Mouse (Mus musculus) MEL (cell line): ENCODE measurements around the gene Glyatl3. TPM values are rescaled to one million over a fixed set of nuclear protein-coding genes. Genes with fewer than 3 reads are reported as not detected.

Experiments used
- DNase-seq: peaks from one replicate; pipeline ENCODE4 v3.0.0; 2011; ENCODE audit warnings: low read depth, low spot score
- H3K27ac ChIP-seq: 2 replicates; pipeline ENCODE4 v1.5.1; 2012; ENCODE audit warnings: low read depth, mild to moderate bottlenecking, control low read depth, low read length, moderate library complexity; ENCODE audit not compliant: control insufficient read depth
- H3K27me3 ChIP-seq, 2 experiments: fragments of 150-350 bp in 1 of 2; sonication (generic) in 1 of 2; 2 replicates each; pipeline ENCODE4 v1.6.1; 2012; ENCODE audit warnings: low read length in 2 of 2, mild to moderate bottlenecking in 2 of 2, improper control_type of control experiment in 1 of 2, moderate library complexity in 1 of 2; ENCODE audit not compliant: insufficient read depth in 2 of 2, control insufficient read depth in 1 of 2
- H3K36me3 ChIP-seq, 2 experiments: 2 replicates each; pipeline ENCODE4 v1.6.1; 2012 to 2014; ENCODE audit warnings: low read length in 2 of 2, improper control_type of control experiment in 1 of 2, inconsistent platforms in 1 of 2, mild to moderate bottlenecking in 1 of 2; ENCODE audit not compliant: insufficient read depth in 2 of 2, control insufficient read depth in 1 of 2
- H3K4me1 ChIP-seq, 2 experiments: fragments of 150-350 bp in 1 of 2; sonication (generic) in 1 of 2; 2 replicates each; pipeline ENCODE4 v1.6.1; 2012; ENCODE audit warnings: low read length in 2 of 2, improper control_type of control experiment in 1 of 2, mild to moderate bottlenecking in 1 of 2; ENCODE audit not compliant: insufficient read depth in 2 of 2, control insufficient read depth in 1 of 2
- H3K4me3 ChIP-seq, 2 experiments: fragments of 150-350 bp in 1 of 2; sonication (generic) in 1 of 2; 2 replicates each; pipeline ENCODE4 v1.5.1; 2012; ENCODE audit warnings: low read depth in 2 of 2, low read length in 2 of 2, mild to moderate bottlenecking in 2 of 2, moderate library complexity in 2 of 2, control low read depth in 1 of 2, improper control_type of control experiment in 1 of 2; ENCODE audit not compliant: control insufficient read depth in 1 of 2, insufficient read depth in 1 of 2
- H3K79me2 ChIP-seq: 2 replicates; pipeline ENCODE4 v1.6.1; 2012; ENCODE audit warnings: mild to moderate bottlenecking, low read length, moderate library complexity; ENCODE audit not compliant: control insufficient read depth, poor library complexity, insufficient read depth
- H3K9ac ChIP-seq: 2 replicates; pipeline ENCODE4 v1.6.1; 2012; ENCODE audit warnings: low read depth, mild to moderate bottlenecking, control low read depth, low read length, moderate library complexity; ENCODE audit not compliant: control insufficient read depth, poor library complexity, severe bottlenecking
- H3K9me3 ChIP-seq: fragments of 150-350 bp; sonication (generic); replicated peaks from 2 replicates; pipeline ENCODE4 v1.6.1; 2012; ENCODE audit warnings: mild to moderate bottlenecking, low read length, improper control_type of control experiment, moderate library complexity; ENCODE audit not compliant: insufficient read depth
- CHD2 ChIP-seq: IDR thresholded peaks from 2 replicates; pipeline ENCODE4 v1.6.1; 2011; ENCODE audit warnings: low read length, improper control_type of control experiment
- E2F4 ChIP-seq: IDR thresholded peaks from 2 replicates; pipeline ENCODE4 v1.6.1; 2011; ENCODE audit warnings: low read depth, low read length, improper control_type of control experiment, borderline replicate concordance
- GATA1 ChIP-seq: IDR thresholded peaks from 2 replicates; pipeline ENCODE4 v1.6.1; 2011; ENCODE audit warnings: low read depth, low read length, improper control_type of control experiment
- KAT2A ChIP-seq: conservative IDR thresholded peaks from 2 replicates; pipeline ENCODE4 v1.6.1; 2012; ENCODE audit warnings: low read depth, low read length, improper control_type of control experiment, inconsistent platforms
- MYB ChIP-seq: IDR thresholded peaks from 2 replicates; pipeline ENCODE4 v1.6.1; 2011; ENCODE audit warnings: mild to moderate bottlenecking, low read depth, low read length, improper control_type of control experiment
- MYC ChIP-seq: IDR thresholded peaks from 2 replicates; pipeline ENCODE4 v1.6.1; 2011; ENCODE audit warnings: low read depth, mild to moderate bottlenecking, low read length, improper control_type of control experiment, moderate library complexity
- POLR2A ChIP-seq, 2 experiments: IDR thresholded peaks; 2 replicates each; pipeline ENCODE4 v1.6.1; 2011 to 2012; ENCODE audit warnings: low read length in 2 of 2, mild to moderate bottlenecking in 2 of 2, control low read depth in 1 of 2, improper control_type of control experiment in 1 of 2, low read depth in 1 of 2, moderate library complexity in 1 of 2; ENCODE audit not compliant: control insufficient read depth in 1 of 2, insufficient read depth in 1 of 2, poor library complexity in 1 of 2
- POLR2AphosphoS2 ChIP-seq: IDR thresholded peaks from 2 replicates; pipeline ENCODE4 v1.6.1; 2011; ENCODE audit warnings: low read length, improper control_type of control experiment
- RAD21 ChIP-seq: IDR thresholded peaks from 2 replicates; pipeline ENCODE4 v1.6.1; 2011; ENCODE audit warnings: mild to moderate bottlenecking, low read depth, low read length, improper control_type of control experiment
- SIN3A ChIP-seq: IDR thresholded peaks from 2 replicates; pipeline ENCODE4 v1.6.1; 2012; ENCODE audit warnings: low read length, improper control_type of control experiment, inconsistent platforms
- SMC3 ChIP-seq: IDR thresholded peaks from 2 replicates; pipeline ENCODE4 v1.6.1; 2011; ENCODE audit warnings: low read depth, low read length, improper control_type of control experiment
- TBP ChIP-seq: IDR thresholded peaks from 2 replicates; pipeline ENCODE4 v1.8.0; 2011; ENCODE audit warnings: low read depth, low read length, improper control_type of control experiment
- TCF12 ChIP-seq: IDR thresholded peaks from 2 replicates; pipeline ENCODE4 v1.6.1; 2014; ENCODE audit warnings: low read depth, mild to moderate bottlenecking, inconsistent platforms, low read length, improper control_type of control experiment, moderate library complexity
- UBTF ChIP-seq: IDR thresholded peaks from 2 replicates; pipeline ENCODE4 v1.6.1; 2012; ENCODE audit warnings: low read depth, mild to moderate bottlenecking, inconsistent platforms, low read length, improper control_type of control experiment, moderate library complexity, borderline replicate concordance; ENCODE audit not compliant: insufficient read depth
- USF2 ChIP-seq, 2 experiments: IDR thresholded peaks; 2 replicates each; pipeline ENCODE4 v1.6.1; 2011 to 2012; ENCODE audit warnings: improper control_type of control experiment in 2 of 2, low read length in 2 of 2, borderline replicate concordance in 1 of 2, inconsistent platforms in 1 of 2, low read depth in 1 of 2, mild to moderate bottlenecking in 1 of 2; ENCODE audit not compliant: insufficient read depth in 1 of 2
- ZNF384 ChIP-seq: IDR thresholded peaks from 2 replicates; pipeline ENCODE4 v1.6.1; 2012; ENCODE audit warnings: low read depth, mild to moderate bottlenecking, inconsistent platforms, low read length, improper control_type of control experiment
- polyA plus RNA-seq, 2 experiments: library from polyadenylated mRNA; stranded (reverse) in 1 of 2; unstranded in 1 of 2; fragments of >175 nt in 1 of 2; fragments of >200 nt in 1 of 2; gene quantifications; 2 replicates each; pipeline versions ENCODE4 v1.2.1 to v1.2.4; 2012; ENCODE audit warnings: low replicate concordance in 2 of 2, low read depth in 1 of 2; ENCODE audit not compliant: insufficient read length in 2 of 2, insufficient read depth in 1 of 2, missing spikeins in 1 of 2
- total RNA-seq: library from RNA; depleted of rRNA; stranded (reverse); fragments of 300-350 nt; gene quantifications from 2 replicates; pipeline ENCODE4 v1.2.3, GENCODE M21; 2012

Gene Glyatl3
- total and polyA plus RNA-seq, 3 experiments, result 0.33 TPM; not detected in 2

GRCm38 (mm10) chr17:40882172-40882571 is 32.0 kb downstream of the Glyatl3 start (continued):
- TF ChIP-seq E2F4, result no peak
- TF ChIP-seq ZNF384, result no peak
- no peak for TF ChIP-seq POLR2A (IDR thresholded peaks at IDR 0.05; ENCODE audit: control insufficient read depth in 1 of 2, insufficient read depth in 1 of 2, low read depth in 1 of 2, low read length in 2 of 2, poor library complexity in 1 of 2)
- no peak for TF ChIP-seq TBP
- no peak for TF ChIP-seq RAD21
- no peak for TF ChIP-seq USF2 (IDR thresholded peaks at IDR 0.05; ENCODE audit: borderline replicate concordance in 1 of 2, insufficient read depth in 1 of 2, low read depth in 1 of 2, low read length in 2 of 2)
- TF ChIP-seq MYB, result no peak

GRCm38 (mm10) chr17:40879924-40880691 is 34.0 kb downstream of the Glyatl3 start, which contains the start of gene 9130008F23Rik:
Gene 9130008F23Rik, minus strand, starts transcription at chr17:40880559.
- Histone ChIP-seq H3K27me3 (no peaks in the 10 kb centered on the region), H3K79me2 (peaks cover 5% of the 10 kb centered on the region; the same call in 1 of the 2 replicates), H3K27ac (peak within 1 kb of the TSS; percentile 41), H3K9ac (peak within 1 kb of the TSS; percentile 59), H3K36me3 (peaks cover 0 to 27% of the 10 kb centered on the region in 2 experiments; a peak in 2 of 4 replicates), H3K4me1 (peaks cover 10 to 13% of the 10 kb centered on the region in 2 experiments), H3K9me3 (no peaks in the 10 kb centered on the region), H3K4me3 (peak within 1 kb of the TSS; percentile 72 to 94)
- TF ChIP-seq KAT2A (no peak), SMC3 (no peak), CHD2 (no peak), UBTF (no peak), MYC (no peak), GATA1 (no peak), POLR2A (IDR thresholded peaks at IDR 0.05; ENCODE audit: control insufficient read depth in 1 of 2, insufficient read depth in 1 of 2, low read depth in 1 of 2, low read length in 2 of 2, poor library complexity in 1 of 2) (peak in 1 of 2 experiments; percentile 54; a peak in 1 of 4 replicates), POLR2AphosphoS2 (no peak), SIN3A (peak; percentile 34)
- peak; percentile 76 for DNase-seq

GRCm38 (mm10) chr17:40879528-40879923 is 34.6 kb downstream of the Glyatl3 start:
- TF ChIP-seq USF2 (IDR thresholded peaks at IDR 0.05; ENCODE audit: borderline replicate concordance in 1 of 2, insufficient read depth in 1 of 2, low read depth in 1 of 2, low read length in 2 of 2) (no peak), ZNF384 (peak; percentile 81), TCF12 (no peak)
- Histone ChIP-seq H3K79me2 (peaks cover 5% of the 10 kb centered on the region; the same call in 1 of the 2 replicates), H3K9me3 (no peaks in the 10 kb centered on the region), H3K36me3 (peaks cover 0 to 31% of the 10 kb centered on the region in 2 experiments; a peak in 2 of 4 replicates), H3K27me3 (no peaks in the 10 kb centered on the region), H3K9ac (peak overlapping the region; percentile 59), H3K4me1 (peaks cover 13 to 14% of the 10 kb centered on the region in 2 experiments), H3K4me3 (peak overlapping the region; percentile 72 to 94), H3K27ac (peak overlapping the region; percentile 41; the same call in 1 of the 2 replicates)
- DNase-seq, result peak; percentile 64
